In genomic region chr6:137573897-137574296, GRCm38 (mm10) we compare ENCODE assay signal across 15 mouse cellular contexts.
"Had no signal": no experiment of that assay in that cellular context is flagged by ENCODE, and none has a peak within 500 bp of the region (broad histone marks: within the 10 kb centered on the region; RNA-seq: fewer than 3 reads in every experiment).

No protein-coding gene starts in this region.

- DNase-seq: kidney, adult 18-20 months; kidney, adult 9 months; kidney, postnatal 14 days; kidney, postnatal 4 days; liver, embryonic 13.5 days; lung, adult 2 months; lung, postnatal 14 days; lung, postnatal 4 days; midbrain, embryonic 14.5 days; right cerebral cortex, adult 18-20 months; right cerebral cortex, postnatal 14 days; right cerebral cortex, postnatal 4 days; thymus, adult 2 months; thymus, postnatal 14 days; thymus, postnatal 4 days had no signal
